Mouse (Mus musculus) lung, embryonic 16.5 days (tissue): ENCODE measurements around the gene Mical3. TPM values are rescaled to one million over a fixed set of nuclear protein-coding genes. Genes with fewer than 3 reads are reported as not detected.

Experiments used
- ATAC-seq: fragments of 200-750 bp; cut with Nextera tagmentation; 2 replicates; pipeline ENCODE4 v1.8.0; 2017; ENCODE audit warnings: low read depth, mild to moderate bottlenecking, moderate library complexity
- H3K27ac ChIP-seq: fragments of 300-500 bp; sonication (generic); 2 replicates; pipeline ENCODE4 v1.5.1; 2014; ENCODE audit warnings: mild to moderate bottlenecking, control low read depth, low read length
- H3K27me3 ChIP-seq: fragments of 300-500 bp; sonication (generic); 2 replicates; pipeline ENCODE4 v1.6.1; 2014; ENCODE audit warnings: low read depth, low read length, mixed read lengths; ENCODE audit not compliant: control insufficient read depth, insufficient read depth
- H3K36me3 ChIP-seq: fragments of 300-500 bp; sonication (generic); 2 replicates; pipeline ENCODE4 v1.6.1; 2014; ENCODE audit warnings: low read length; ENCODE audit not compliant: control insufficient read depth, insufficient read depth
- H3K4me1 ChIP-seq: fragments of 300-500 bp; sonication (generic); replicated peaks from 2 replicates; pipeline ENCODE4 v1.6.1; 2014; ENCODE audit warnings: low read length, mixed read lengths; ENCODE audit not compliant: control insufficient read depth, insufficient read depth
- H3K4me2 ChIP-seq: fragments of 300-500 bp; sonication (generic); 2 replicates; pipeline ENCODE4 v1.6.1; 2014; ENCODE audit warnings: low read depth, low read length, control low read depth
- H3K4me3 ChIP-seq: fragments of 300-500 bp; sonication (generic); 2 replicates; pipeline ENCODE4 v1.5.1; 2014; ENCODE audit warnings: mild to moderate bottlenecking, low read length, control low read depth
- H3K9ac ChIP-seq: fragments of 300-500 bp; sonication (generic); 2 replicates; pipeline ENCODE4 v1.6.1; 2014; ENCODE audit warnings: low read length, control low read depth
- H3K9me3 ChIP-seq: fragments of 300-500 bp; sonication (generic); 2 replicates; pipeline ENCODE4 v1.6.1; 2016; ENCODE audit warnings: low read length; ENCODE audit not compliant: control insufficient read depth
- WGBS: fragments of 180-500 bp; shearing (Covaris S2); extraction: QIAGEN DNeasy Blood & Tissue Kit; methylation state at CpG from one replicate; pipeline ENCODE4 v1.1.7; 2014; 5-methylcytosine and 5-hydroxymethylcytosine counted together
- polyA plus RNA-seq: library from polyadenylated mRNA; unstranded; fragments of >200 nt; fragmentation: Nextera tagmentation; extraction: Ambion mirVana; gene quantifications from 2 replicates; pipeline ENCODE4 v1.2.1, GENCODE M21; 2015

Gene Mical3
- 15.9 and 18.0 TPM in 2 replicates for polyA plus RNA-seq

DNA sequence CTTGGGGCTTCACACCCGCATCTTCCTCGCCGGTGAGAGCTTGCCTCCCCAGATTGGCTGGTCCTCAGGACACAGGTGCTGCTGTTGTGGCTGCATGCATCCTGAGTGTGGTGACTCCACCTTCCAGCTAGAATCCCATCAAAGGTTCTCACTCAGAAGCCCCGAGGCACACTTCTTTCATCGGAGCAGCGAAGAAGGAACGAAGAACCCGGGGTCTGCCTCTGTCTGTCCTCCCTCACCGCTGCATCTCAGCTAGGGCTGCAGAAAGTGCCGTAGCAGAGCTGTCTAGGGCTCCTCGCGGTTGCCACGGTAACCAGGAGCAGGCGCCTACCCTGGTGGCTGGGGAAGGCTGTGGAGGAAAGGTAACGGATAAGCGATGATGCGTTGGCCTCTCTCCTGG, at the start of gene Mical3:
TSS of gene Mical3 (minus strand) at position 227 of the 400 bp plus-strand sequence.
- peak within 1 kb of the TSS; percentile 39 for H3K4me3 ChIP-seq
- peaks cover 30% of the 10 kb centered on the region for H3K27me3 ChIP-seq
- no peak within 1 kb of the TSS for H3K27ac ChIP-seq
- no peaks in the 10 kb centered on the region for H3K9me3 ChIP-seq
- H3K9ac ChIP-seq: peak within 1 kb of the TSS; percentile 39; the same call in 1 of the 2 replicates
- H3K4me2 ChIP-seq: peak within 1 kb of the TSS; percentile 66
- WGBS: 2% methylated on average over 17 of the region's 17 CpGs
- H3K36me3 ChIP-seq: no peaks in the 10 kb centered on the region
- 0 out of 2 replicates have a peak, but pooled peaks have one; percentile 41 for ATAC-seq
- peaks cover 6% of the 10 kb centered on the region for H3K4me1 ChIP-seq

DNA sequence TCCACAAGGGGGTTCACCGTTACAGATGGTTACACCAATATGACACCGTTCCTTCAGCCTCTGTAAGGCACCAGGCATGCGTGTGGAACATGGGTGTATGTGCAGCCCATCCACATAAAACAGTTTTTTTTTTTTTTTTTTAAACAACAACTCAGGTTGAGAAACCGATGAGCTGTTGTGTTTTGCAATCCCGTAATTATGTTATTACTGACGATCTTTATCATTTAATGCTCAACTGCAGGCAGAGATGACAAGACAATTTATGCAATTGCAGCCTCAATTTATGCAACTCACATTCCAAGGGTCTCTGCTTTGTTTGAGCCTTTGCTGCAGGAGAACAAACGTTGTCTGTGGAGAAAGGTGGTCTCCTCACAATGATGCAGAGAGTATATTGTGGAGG, 49.0 kb upstream of the Mical3 start:
- H3K36me3 ChIP-seq: no peaks in the 10 kb centered on the region
- no peak overlapping the region for H3K27ac ChIP-seq
- H3K9ac ChIP-seq: no peak overlapping the region
- no peak overlapping the region for H3K4me2 ChIP-seq
- peaks cover 7% of the 10 kb centered on the region for H3K4me1 ChIP-seq
- no peak overlapping the region for H3K4me3 ChIP-seq
- H3K9me3 ChIP-seq: no peaks in the 10 kb centered on the region
- no peak for ATAC-seq
- 53% methylated on average over 7 of the region's 7 CpGs for WGBS
- H3K27me3 ChIP-seq: no peaks in the 10 kb centered on the region

DNA sequence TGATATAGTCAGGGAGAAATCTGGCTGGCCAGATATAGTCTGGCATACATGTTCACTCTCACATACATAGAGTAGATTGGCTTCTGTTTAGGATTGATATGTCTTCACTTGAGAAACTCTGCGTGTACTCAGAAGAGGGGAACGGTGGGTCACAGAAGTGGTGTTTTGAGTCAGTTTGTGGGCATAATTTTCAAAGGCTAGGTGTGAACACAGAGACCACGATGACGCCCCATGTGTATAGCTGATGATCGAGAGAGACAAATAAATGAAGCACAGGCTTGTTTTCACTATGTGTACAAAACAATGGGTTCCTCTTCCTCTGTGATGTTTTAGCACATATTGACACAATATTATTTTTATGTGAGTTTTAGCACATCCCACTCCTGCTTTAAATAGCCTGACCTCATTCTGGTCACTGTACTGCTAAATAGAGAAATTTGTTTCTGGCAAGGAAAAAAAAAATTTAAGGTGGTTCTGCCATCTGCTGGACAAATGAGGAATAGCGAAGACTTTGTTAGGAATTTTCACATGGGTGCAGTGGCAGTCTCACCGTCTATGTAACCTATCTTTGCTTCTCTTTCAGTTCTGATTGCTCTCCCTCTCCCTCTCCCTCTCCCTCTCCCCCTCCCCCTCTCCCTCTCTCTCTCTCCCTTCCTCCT, 48.0 kb upstream of the Mical3 start:
- H3K4me1 ChIP-seq: peaks cover 3% of the 10 kb centered on the region; the same call in 1 of the 2 replicates
- no peak for ATAC-seq
- H3K9me3 ChIP-seq: no peaks in the 10 kb centered on the region
- 54% methylated on average over 7 of the region's 7 CpGs for WGBS
- no peak overlapping the region for H3K9ac ChIP-seq
- no peak overlapping the region for H3K27ac ChIP-seq
- no peaks in the 10 kb centered on the region for H3K36me3 ChIP-seq
- H3K4me2 ChIP-seq: no peak overlapping the region
- no peak overlapping the region for H3K4me3 ChIP-seq
- no peaks in the 10 kb centered on the region for H3K27me3 ChIP-seq

DNA sequence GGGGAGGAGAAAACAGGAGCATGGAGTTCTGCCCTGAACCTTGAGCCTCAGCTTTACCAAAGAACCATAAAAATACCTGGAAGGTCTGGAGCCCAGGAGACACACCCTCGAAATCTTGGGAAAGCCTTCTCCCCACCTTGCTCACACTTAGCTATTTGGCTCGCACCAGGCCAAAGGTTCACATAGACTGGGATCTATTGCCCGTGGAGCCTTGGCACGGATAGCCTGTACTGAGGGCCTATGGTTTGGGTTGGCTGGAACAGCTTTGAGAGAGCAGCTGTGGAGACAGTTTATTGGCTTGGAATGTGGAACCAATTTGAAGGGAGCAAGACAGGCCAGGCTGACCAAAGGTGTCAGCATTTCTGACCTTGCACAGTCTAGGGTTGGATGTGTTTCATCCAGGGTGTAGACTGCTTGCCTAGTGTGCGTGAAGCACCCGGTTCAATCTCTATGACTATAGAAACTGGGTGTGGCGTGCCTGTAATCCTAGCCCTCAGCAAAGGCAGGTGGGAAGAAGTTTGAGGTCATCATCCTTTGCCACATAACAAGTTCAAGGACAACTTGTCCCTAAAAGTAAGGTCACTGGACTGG, 46.4 kb upstream of the Mical3 start:
- H3K27ac ChIP-seq: no peak overlapping the region
- H3K4me3 ChIP-seq: no peak overlapping the region
- H3K4me1 ChIP-seq: no peaks in the 10 kb centered on the region; the same call in 1 of the 2 replicates
- H3K4me2 ChIP-seq: no peak overlapping the region
- no peaks in the 10 kb centered on the region; the same call in 1 of the 2 replicates for H3K27me3 ChIP-seq
- H3K9me3 ChIP-seq: no peaks in the 10 kb centered on the region
- H3K9ac ChIP-seq: no peak overlapping the region
- no peaks in the 10 kb centered on the region for H3K36me3 ChIP-seq
- 85% methylated on average over 7 of the region's 7 CpGs for WGBS
- ATAC-seq: no peak

DNA sequence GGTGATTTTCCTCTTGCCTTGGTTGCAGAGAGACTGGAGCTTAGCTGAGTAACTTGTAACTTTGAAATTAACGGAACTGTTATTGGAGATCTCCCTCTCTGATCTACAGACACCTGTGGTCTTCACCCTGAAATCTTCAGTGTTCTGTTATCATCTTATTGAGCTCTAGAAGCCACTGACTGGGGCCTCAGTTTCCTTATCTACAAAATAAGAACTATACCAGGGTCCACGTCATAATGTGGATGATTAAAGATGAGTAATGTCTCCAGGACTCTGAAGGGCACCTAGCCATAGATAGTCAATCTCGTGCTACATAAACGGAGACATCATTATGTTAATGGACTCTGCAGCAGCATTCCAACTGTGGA, 45.9 kb upstream of the Mical3 start:
- Histone ChIP-seq H3K4me3 (no peak overlapping the region), H3K27ac (no peak overlapping the region), H3K4me2 (no peak overlapping the region), H3K27me3 (no peaks in the 10 kb centered on the region; the same call in 1 of the 2 replicates), H3K4me1 (no peaks in the 10 kb centered on the region; the same call in 1 of the 2 replicates), H3K9ac (no peak overlapping the region), H3K36me3 (no peaks in the 10 kb centered on the region), H3K9me3 (no peaks in the 10 kb centered on the region)
- no peak for ATAC-seq
- 71% methylated on average over 4 of the region's 4 CpGs for WGBS

DNA sequence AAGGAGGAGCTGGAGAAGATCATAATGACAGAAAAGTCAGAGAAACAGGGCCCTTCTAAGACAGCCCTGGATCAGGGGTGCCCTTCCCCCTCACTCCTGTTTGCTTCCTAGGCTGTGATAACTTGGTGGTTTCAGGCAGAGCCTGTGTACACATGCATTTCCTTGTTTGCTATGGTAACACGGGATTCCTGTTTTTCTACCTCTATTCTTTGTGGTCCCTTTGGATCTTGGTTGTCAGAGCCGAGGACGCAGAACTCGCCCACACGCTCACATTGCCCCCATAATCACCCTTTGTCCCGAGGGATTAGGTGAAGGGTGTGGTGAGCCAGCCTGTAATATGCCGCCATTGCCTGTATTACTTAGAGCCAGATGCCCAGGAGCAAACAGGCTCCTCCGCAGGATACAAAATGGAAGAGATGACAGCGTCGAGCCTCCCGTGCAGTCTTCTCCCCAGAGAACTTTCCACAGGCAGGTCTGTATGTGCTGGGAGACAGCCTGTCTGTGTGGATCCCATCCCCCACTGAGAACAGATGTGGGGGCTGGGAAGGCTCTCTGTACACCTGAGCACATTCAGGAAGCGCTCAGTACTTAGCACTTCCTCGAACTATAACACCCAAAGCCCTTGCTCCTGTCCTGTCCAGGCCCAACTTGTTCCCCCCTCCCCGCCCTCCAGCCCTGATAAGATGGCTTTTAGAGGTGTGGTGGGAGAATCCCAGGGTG, 45.4 kb upstream of the Mical3 start:
- Histone ChIP-seq H3K36me3 (no peaks in the 10 kb centered on the region), H3K9me3 (no peaks in the 10 kb centered on the region), H3K4me3 (no peak overlapping the region), H3K9ac (no peak overlapping the region), H3K27me3 (no peaks in the 10 kb centered on the region; the same call in 1 of the 2 replicates), H3K27ac (no peak overlapping the region), H3K4me1 (no peaks in the 10 kb centered on the region; the same call in 1 of the 2 replicates), H3K4me2 (no peak overlapping the region)
- WGBS: 43% methylated on average over 14 of the region's 14 CpGs
- ATAC-seq: no peak

DNA sequence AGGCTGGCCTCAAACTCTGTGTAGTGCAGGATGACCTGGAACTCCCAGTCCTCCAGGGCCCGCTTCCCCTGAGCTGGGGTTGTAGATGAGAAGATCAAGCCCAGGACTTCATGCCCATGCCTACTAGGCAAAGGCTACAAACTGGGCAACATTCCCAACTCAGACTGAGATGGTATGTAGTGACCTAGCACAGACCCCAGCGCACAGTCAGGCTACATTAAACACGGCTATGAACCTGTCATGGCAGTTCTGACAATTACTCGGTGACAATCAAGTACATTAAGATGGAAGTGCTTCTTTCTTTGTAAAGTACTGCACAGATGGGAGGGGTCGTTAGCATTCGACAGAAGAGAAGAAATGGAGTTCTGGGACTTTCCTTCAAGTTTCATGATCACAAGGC, 44.0 kb upstream of the Mical3 start:
- H3K4me2 ChIP-seq: no peak overlapping the region

DNA sequence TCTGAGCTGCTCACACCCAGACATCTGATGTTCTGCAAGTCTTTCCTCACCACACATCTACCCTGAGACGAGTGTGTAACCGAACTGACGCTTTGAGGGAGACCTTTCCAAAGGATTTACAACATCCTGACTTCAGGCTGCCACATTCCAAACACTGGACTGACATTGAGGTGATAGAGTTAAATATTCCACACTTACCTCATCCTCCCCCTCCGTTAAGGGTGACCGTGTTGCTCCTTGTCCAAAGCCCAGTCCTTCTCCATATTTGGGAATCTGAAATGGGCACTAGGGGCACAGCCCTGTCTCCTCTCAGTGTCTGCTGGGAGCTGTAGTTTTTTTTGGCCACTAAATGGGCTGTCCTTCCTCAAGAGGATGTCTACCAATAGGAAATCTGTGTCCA, 42.7 kb upstream of the Mical3 start:
- no peak overlapping the region for H3K27ac ChIP-seq
- WGBS: 38% methylated on average over 5 of the region's 5 CpGs
- no peaks in the 10 kb centered on the region; the same call in 1 of the 2 replicates for H3K27me3 ChIP-seq
- H3K4me1 ChIP-seq: no peaks in the 10 kb centered on the region; the same call in 1 of the 2 replicates
- H3K9ac ChIP-seq: no peak overlapping the region
- no peak overlapping the region for H3K4me3 ChIP-seq
- H3K36me3 ChIP-seq: no peaks in the 10 kb centered on the region
- no peak overlapping the region for H3K4me2 ChIP-seq
- no peak for ATAC-seq
- no peaks in the 10 kb centered on the region for H3K9me3 ChIP-seq

More for the DNA sequence above, 44.0 kb upstream of the Mical3 start:
- no peak overlapping the region for H3K4me3 ChIP-seq
- no peak for ATAC-seq
- WGBS: 91% methylated on average over 6 of the region's 6 CpGs
- H3K27me3 ChIP-seq: no peaks in the 10 kb centered on the region; the same call in 1 of the 2 replicates
- no peak overlapping the region for H3K9ac ChIP-seq
- H3K9me3 ChIP-seq: no peaks in the 10 kb centered on the region
- no peaks in the 10 kb centered on the region for H3K36me3 ChIP-seq
- H3K27ac ChIP-seq: no peak overlapping the region
- H3K4me1 ChIP-seq: no peaks in the 10 kb centered on the region; the same call in 1 of the 2 replicates

DNA sequence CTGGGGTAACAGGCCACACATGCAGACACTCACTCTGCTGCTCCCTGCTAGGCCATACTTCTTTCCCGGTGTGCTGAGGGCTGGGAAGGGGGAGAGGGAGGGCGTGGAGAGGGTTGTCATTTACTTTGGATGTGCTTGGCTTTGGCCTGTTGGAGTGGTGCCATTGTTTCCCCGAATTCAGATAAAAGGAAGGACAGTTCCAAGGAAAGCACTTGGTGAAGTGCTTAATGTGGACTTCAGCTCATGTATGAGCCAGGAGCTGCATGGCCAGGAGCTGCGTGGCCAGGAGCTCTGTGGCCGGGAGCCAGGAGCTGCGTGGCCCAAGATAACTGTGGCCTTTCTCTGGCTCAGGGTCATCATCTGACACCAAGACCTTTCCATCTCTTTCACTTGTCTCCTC, 40.3 kb upstream of the Mical3 start:
- ATAC-seq: peak; percentile 27; the same call in 1 of the 2 replicates
- H3K4me3 ChIP-seq: no peak overlapping the region
- H3K27me3 ChIP-seq: no peaks in the 10 kb centered on the region; the same call in 1 of the 2 replicates
- no peak overlapping the region for H3K9ac ChIP-seq
- H3K4me1 ChIP-seq: peaks cover 3% of the 10 kb centered on the region; the same call in 1 of the 2 replicates
- WGBS: 36% methylated on average over 6 of the region's 6 CpGs
- H3K4me2 ChIP-seq: no peak overlapping the region
- no peak overlapping the region for H3K27ac ChIP-seq
- no peaks in the 10 kb centered on the region for H3K36me3 ChIP-seq
- no peaks in the 10 kb centered on the region for H3K9me3 ChIP-seq
